Mouse (Mus musculus): ENCODE results near the gene Tcta.
"Not testable (repeated sequence)": the region's sequence is repeated elsewhere in the genome, so short reads cannot be mapped to it uniquely, and the experiment has no call there.

Tcta gene

DNA sequence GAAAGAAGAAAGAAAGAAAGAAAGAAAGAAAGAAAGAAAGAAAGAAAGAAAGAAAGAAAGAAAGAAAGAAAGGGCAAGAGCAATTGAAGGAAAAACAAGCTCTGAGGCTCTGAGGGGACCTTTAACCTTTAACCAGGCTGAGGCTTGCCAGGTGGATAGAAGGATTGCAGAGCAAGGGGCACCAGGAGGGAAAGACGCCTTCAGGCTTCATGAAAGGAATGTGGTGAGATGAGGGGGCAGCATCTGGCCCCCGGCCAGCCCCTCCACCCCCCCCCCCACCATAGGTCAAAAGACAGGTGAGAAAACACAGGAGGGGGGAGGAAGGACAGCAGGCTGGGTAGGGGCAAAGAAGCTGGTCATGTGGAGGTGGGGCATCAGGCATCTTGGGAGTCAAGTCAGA, 34.0 kb downstream of the Tcta start:
- DNase-seq (ENCODE audit: inconsistent ontology term): no peak

GRCm38 (mm10) chr9:108268701-108269100, 37.3 kb downstream of the Tcta start:
- not testable (repeated sequence) for DNase-seq (ENCODE audit: inconsistent ontology term)

- DNase-seq (ENCODE audit: inconsistent ontology term): peak; percentile 82
These were observed 38.3 kb downstream of the Tcta start for GRCm38 (mm10) chr9:108267691-108268090.

DNA sequence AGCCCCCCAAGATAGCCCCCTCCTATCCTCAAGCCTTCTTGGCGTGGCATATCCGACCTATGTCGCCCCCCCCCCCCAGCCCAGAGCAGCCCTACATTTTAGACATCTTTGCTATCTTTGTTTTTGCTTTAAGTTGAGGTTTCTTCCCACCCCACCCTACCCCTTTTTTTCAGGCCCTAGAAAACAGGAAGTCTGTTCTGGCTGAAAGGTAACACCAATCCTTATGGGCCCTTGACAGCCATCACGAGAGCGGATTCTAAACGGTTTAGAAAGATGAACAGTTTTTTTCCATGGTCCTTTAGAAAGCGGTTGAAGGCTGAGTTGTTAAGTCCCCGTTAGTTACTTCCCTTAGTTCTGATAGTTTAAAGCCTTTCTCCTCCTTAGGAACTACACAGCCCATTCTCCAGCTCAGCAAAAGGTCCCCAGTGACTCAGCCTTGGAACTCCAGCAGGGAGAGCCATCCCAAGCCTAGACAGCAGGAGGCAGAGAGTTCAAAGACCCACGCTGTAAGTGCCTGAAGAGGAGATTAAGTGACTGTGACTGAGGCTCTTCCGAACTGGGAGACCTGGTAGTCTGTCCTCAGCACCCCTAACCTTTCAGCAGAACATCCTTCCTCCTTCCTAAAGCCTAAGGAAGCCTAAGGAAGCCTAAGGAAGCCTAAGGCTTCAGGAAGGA, 39.6 kb downstream of the Tcta start:
- DNase-seq (ENCODE audit: inconsistent ontology term): no peak

DNA sequence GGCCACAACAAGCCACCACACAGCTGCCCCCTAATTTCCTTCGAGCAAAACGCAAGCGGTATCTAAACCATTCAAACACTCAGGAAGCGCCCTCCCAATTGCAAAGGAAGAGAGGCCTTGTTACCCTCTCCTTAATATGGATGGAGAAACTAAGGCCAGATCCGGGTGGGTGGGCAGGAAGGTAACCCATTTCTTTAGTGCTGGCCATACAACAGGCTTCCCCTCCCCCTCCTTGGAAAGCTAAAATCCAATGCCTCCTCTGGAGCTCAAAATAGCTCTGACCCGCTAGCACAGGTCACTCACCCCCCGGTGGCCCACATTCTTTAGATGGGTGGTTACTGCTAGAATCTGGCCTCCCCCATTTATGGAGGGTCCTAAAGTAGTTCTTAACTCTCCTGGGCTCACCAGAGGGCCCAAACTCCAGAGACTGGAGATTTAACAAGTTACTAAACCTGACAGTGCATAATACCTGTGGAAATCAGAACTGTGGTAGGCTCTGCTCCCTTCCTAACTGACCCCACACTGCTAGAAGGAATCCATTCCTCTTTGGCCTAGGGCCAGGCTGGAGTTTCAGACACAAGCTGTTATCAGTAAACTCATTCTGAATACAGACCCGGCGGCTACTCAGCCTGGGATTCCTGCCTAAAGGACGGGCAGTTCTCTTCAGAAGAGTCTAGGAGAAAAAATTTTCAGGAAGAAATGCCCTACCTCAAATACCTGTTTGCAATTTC, 41.6 kb downstream of the Tcta start:
- peak; percentile 35 for DNase-seq (ENCODE audit: inconsistent ontology term)

DNA sequence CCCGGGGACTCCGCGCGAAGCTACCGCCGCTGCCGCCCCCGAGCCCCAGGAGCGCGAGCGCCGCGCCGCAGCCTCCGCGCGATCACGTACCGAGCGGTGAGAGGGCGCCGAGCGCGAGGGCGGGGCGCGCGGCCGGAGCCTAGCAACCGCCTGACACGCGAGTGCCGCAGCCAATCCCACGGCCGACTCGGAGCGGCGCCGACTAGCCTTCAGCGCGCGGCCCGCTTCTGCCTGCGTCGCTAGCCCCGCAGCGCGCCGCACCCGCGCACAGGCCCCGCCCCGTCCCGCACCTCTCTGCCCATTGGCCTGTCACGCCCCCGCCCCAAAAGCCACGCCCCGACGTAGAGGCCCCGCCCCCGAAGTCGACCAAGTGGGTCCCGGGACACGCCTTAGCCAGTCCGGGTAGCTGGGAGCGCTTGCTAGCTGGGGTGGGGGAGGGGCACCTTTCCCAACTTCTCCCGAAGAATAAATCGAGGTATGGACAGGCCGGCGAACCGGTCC, 42.2 kb downstream of the Tcta start, which contains the start of gene Dag1:
Dag1 (minus strand) TSS at position 269 of the 501 bp plus-strand sequence.
- DNase-seq (ENCODE audit: inconsistent ontology term): peak; percentile 100

GRCm38 (mm10) chr9:108263131-108263681, 42.8 kb downstream of the Tcta start:
- DNase-seq (ENCODE audit: inconsistent ontology term): no peak

- DNase-seq (ENCODE audit: inconsistent ontology term): no peak
These were observed 43.4 kb downstream of the Tcta start for GRCm38 (mm10) chr9:108262494-108263049.

DNA sequence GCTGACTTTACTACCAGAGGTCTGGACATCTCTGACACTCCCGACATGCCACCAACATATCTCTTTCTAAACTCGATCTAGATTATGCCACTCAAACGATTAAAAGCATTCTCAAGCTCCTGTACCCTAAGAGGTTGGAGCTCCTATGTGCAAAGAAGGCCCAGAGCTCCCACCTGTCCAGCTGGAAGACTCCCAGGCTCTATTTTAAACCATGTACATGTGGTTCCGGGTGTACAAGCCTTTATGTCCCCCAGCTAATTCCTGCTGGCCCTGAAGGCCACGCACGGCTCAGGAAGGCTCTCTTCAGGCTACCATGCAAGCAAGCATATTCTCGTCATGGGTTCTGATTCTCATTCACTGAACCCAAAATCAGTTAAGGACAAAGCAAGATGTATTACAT, 44.1 kb downstream of the Tcta start:
- DNase-seq (ENCODE audit: inconsistent ontology term): no peak

GRCm38 (mm10) chr9:108260526-108260925, 45.4 kb downstream of the Tcta start:
- DNase-seq (ENCODE audit: inconsistent ontology term): no peak

All from Muller cell, postnatal 12 days (primary cell).